Mouse (Mus musculus) midbrain, embryonic 10.5 days (tissue): Measurements from ENCODE around the gene Acot4. TPM values are rescaled to one million over a fixed set of nuclear protein-coding genes. Genes with fewer than 3 reads are reported as not detected.

Experiments used
- polyA plus RNA-seq: library from polyadenylated mRNA; unstranded; fragments of >200 nt; fragmentation: Nextera tagmentation; extraction: Ambion mirVana; gene quantifications from 2 replicates; pipeline ENCODE4 v1.2.1, GENCODE M21; 2016

Acot4 gene
- polyA plus RNA-seq, 1 experiment from 2014 or later = 0.06 TPM

Other genes with a start within 250 kb of the Acot4 start
- gene Numb, start 116.4 kb upstream of the Acot4 start, polyA plus RNA-seq = 34.3 and 37.4 TPM in 2 replicates
- gene Riox1, start 87.8 kb upstream of the Acot4 start, polyA plus RNA-seq = 13.7 and 15.5 TPM in 2 replicates
- not detected in 2 replicates for gene Heatr4, start 53.5 kb upstream of the Acot4 start, polyA plus RNA-seq
- 20.1 and 21.1 TPM in 2 replicates for gene Acot2, start 50.5 kb upstream of the Acot4 start, polyA plus RNA-seq
- 46.6 and 52.5 TPM in 2 replicates for gene Acot1, start 28.9 kb upstream of the Acot4 start, polyA plus RNA-seq
- gene Gm49366, start 556 bp downstream of the Acot4 start, polyA plus RNA-seq = not detected in 2 replicates
- gene Acot3, start 13.8 kb downstream of the Acot4 start, polyA plus RNA-seq = 0.16 and 0.31 TPM in 2 replicates
- gene Acot5, start 30.9 kb downstream of the Acot4 start, polyA plus RNA-seq = not detected in 2 replicates
- gene Acot6, start 62.3 kb downstream of the Acot4 start, polyA plus RNA-seq = 0.74 and 0.99 TPM in 2 replicates
- gene Dnal1, start 76.0 kb downstream of the Acot4 start, polyA plus RNA-seq = 3.6 and 6.1 TPM in 2 replicates
- gene Pnma1, start 110.1 kb downstream of the Acot4 start, polyA plus RNA-seq = 2.1 and 3.3 TPM in 2 replicates
- 5.9 and 6.3 TPM in 2 replicates for gene Elmsan1, start 180.5 kb downstream of the Acot4 start, polyA plus RNA-seq
- gene Ptgr2, start 246.9 kb downstream of the Acot4 start, polyA plus RNA-seq = 19.9 and 21.6 TPM in 2 replicates